Mouse (Mus musculus): Measurements from ENCODE around the gene Madd.
A peak's percentile ranks its signal among the peaks of the same experiment; 100 is the strongest.
"Not testable (repeated sequence)": the region's sequence is repeated elsewhere in the genome, so short reads cannot be mapped to it uniquely, and the experiment has no call there.

Gene Madd

GRCm38 (mm10) chr2:91123521-91123920 lies 60.1 kb downstream of the Madd start:
- no peak for DNase-seq (ENCODE audit: low read depth)

GRCm38 (mm10) chr2:91121497-91121896 lies 62.1 kb downstream of the Madd start:
- DNase-seq (ENCODE audit: low read depth) = no peak

GRCm38 (mm10) chr2:91121011-91121410 lies 62.6 kb downstream of the Madd start:
- no peak for DNase-seq (ENCODE audit: low read depth)

GRCm38 (mm10) chr2:91120261-91120671 lies 63.4 kb downstream of the Madd start:
- DNase-seq (ENCODE audit: low read depth) = no peak

- DNase-seq (ENCODE audit: low read depth) = no peak
These were observed 64.1 kb downstream of the Madd start for GRCm38 (mm10) chr2:91119551-91119950.

GRCm38 (mm10) chr2:91119061-91119460 lies 64.6 kb downstream of the Madd start:
- DNase-seq (ENCODE audit: low read depth) = no peak

- DNase-seq (ENCODE audit: low read depth) = no peak
These were observed 65.0 kb downstream of the Madd start for GRCm38 (mm10) chr2:91118647-91119046.

- no peak for DNase-seq (ENCODE audit: low read depth)
These were observed 65.9 kb downstream of the Madd start, which contains the start of gene Mybpc3 for GRCm38 (mm10) chr2:91117585-91118275. TSS of gene Mybpc3 (plus strand) at chr2:91118144.

GRCm38 (mm10) chr2:91116842-91117241 lies 66.8 kb downstream of the Madd start:
- no peak for DNase-seq (ENCODE audit: low read depth)

GRCm38 (mm10) chr2:91115578-91115970 lies 68.1 kb downstream of the Madd start:
- no peak for DNase-seq (ENCODE audit: low read depth)

- DNase-seq (ENCODE audit: low read depth) = peak; percentile 76
These were observed 68.7 kb downstream of the Madd start for GRCm38 (mm10) chr2:91114781-91115577.

GRCm38 (mm10) chr2:91113852-91114251 lies 69.8 kb downstream of the Madd start:
- no peak for DNase-seq (ENCODE audit: low read depth)

- no peak for DNase-seq (ENCODE audit: low read depth)
These were observed 70.3 kb downstream of the Madd start for GRCm38 (mm10) chr2:91113334-91113733.

- no peak for DNase-seq (ENCODE audit: low read depth)
These were observed 71.1 kb downstream of the Madd start for GRCm38 (mm10) chr2:91112491-91112890.

GRCm38 (mm10) chr2:91111832-91112231 lies 71.8 kb downstream of the Madd start:
- DNase-seq (ENCODE audit: low read depth) = not testable (repeated sequence)

GRCm38 (mm10) chr2:91110429-91110828 lies 73.2 kb downstream of the Madd start:
- DNase-seq (ENCODE audit: low read depth) = no peak

- DNase-seq (ENCODE audit: low read depth) = no peak
These were observed 73.7 kb downstream of the Madd start for GRCm38 (mm10) chr2:91109807-91110385.

GRCm38 (mm10) chr2:91109241-91109640 lies 74.4 kb downstream of the Madd start:
- DNase-seq (ENCODE audit: low read depth) = no peak

- DNase-seq (ENCODE audit: low read depth) = no peak
These were observed 75.5 kb downstream of the Madd start for GRCm38 (mm10) chr2:91108156-91108555.

GRCm38 (mm10) chr2:91101124-91101740 lies 82.4 kb downstream of the Madd start:
- peak; percentile 74 for DNase-seq (ENCODE audit: low read depth)

- DNase-seq (ENCODE audit: low read depth) = no peak
These were observed 85.5 kb downstream of the Madd start for GRCm38 (mm10) chr2:91098156-91098555.

GRCm38 (mm10) chr2:91097015-91097414 lies 86.6 kb downstream of the Madd start:
- no peak for DNase-seq (ENCODE audit: low read depth)

GRCm38 (mm10) chr2:91096524-91096923 lies 87.1 kb downstream of the Madd start:
- no peak for DNase-seq (ENCODE audit: low read depth)

All from fibroblast of lung, adult 2 months (primary cell).